Mouse (Mus musculus): Measurements from ENCODE around the gene Slc37a1. TPM values are rescaled to one million over a fixed set of nuclear protein-coding genes. Genes with fewer than 3 reads are reported as not detected.
"Not testable (repeated sequence)": the region's sequence is repeated elsewhere in the genome, so short reads cannot be mapped to it uniquely, and the experiment has no call there.

The Slc37a1 gene
- polyA plus RNA-seq, 1 experiment: not detected

- Histone ChIP-seq H3K27ac (ENCODE audit: insufficient read depth, low read depth, low read length) (no peak overlapping the region), H3K4me1 (ENCODE audit: control insufficient read depth, insufficient read depth, low read length) (no peaks in the 10 kb centered on the region), H3K4me3 (ENCODE audit: insufficient read depth, low read depth, low read length) (no peak overlapping the region)
- TF ChIP-seq POLR2A (IDR thresholded peaks at IDR 0.05; ENCODE audit: insufficient read depth, low read depth, low read length): no peak
- 94% methylated on average over 9 of the region's 9 CpGs for WGBS
These were observed 20.8 kb upstream of the Slc37a1 start for GRCm38 (mm10) chr17:31265831-31266230.

- Histone ChIP-seq H3K4me3 (ENCODE audit: insufficient read depth, low read depth, low read length) (no peak overlapping the region), H3K27ac (ENCODE audit: insufficient read depth, low read depth, low read length) (no peak overlapping the region), H3K4me1 (ENCODE audit: control insufficient read depth, insufficient read depth, low read length) (no peaks in the 10 kb centered on the region)
- 87% methylated on average over 7 of the region's 7 CpGs for WGBS
- TF ChIP-seq POLR2A (IDR thresholded peaks at IDR 0.05; ENCODE audit: insufficient read depth, low read depth, low read length): no peak
- TF ChIP-seq CTCF (IDR thresholded peaks at IDR 0.05; ENCODE audit: insufficient read depth, low read depth, low read length): no peak
These were observed 20.2 kb upstream of the Slc37a1 start for GRCm38 (mm10) chr17:31266321-31266950.

GRCm38 (mm10) chr17:31267138-31267537, 19.5 kb upstream of the Slc37a1 start:
- no peaks in the 10 kb centered on the region for H3K4me1 ChIP-seq (ENCODE audit: control insufficient read depth, insufficient read depth, low read length)
- no peak overlapping the region for H3K4me3 ChIP-seq (ENCODE audit: insufficient read depth, low read depth, low read length)

GRCm38 (mm10) chr17:31267603-31268002, 19.0 kb upstream of the Slc37a1 start:
- H3K4me1 ChIP-seq (ENCODE audit: control insufficient read depth, insufficient read depth, low read length): no peaks in the 10 kb centered on the region
- no peak overlapping the region for H3K4me3 ChIP-seq (ENCODE audit: insufficient read depth, low read depth, low read length)
- no peak overlapping the region for H3K27ac ChIP-seq (ENCODE audit: insufficient read depth, low read depth, low read length)
- WGBS: 83% methylated on average over 6 of the region's 6 CpGs
- no peak for TF ChIP-seq CTCF (IDR thresholded peaks at IDR 0.05; ENCODE audit: insufficient read depth, low read depth, low read length)

More at GRCm38 (mm10) chr17:31267138-31267537, 19.5 kb upstream of the Slc37a1 start:
- 60% methylated on average over 4 of the region's 4 CpGs for WGBS
- no peak for TF ChIP-seq POLR2A (IDR thresholded peaks at IDR 0.05; ENCODE audit: insufficient read depth, low read depth, low read length)
- TF ChIP-seq CTCF (IDR thresholded peaks at IDR 0.05; ENCODE audit: insufficient read depth, low read depth, low read length): no peak
- H3K27ac ChIP-seq (ENCODE audit: insufficient read depth, low read depth, low read length): no peak overlapping the region

- Histone ChIP-seq H3K4me1 (ENCODE audit: control insufficient read depth, insufficient read depth, low read length) (no peaks in the 10 kb centered on the region), H3K4me3 (ENCODE audit: insufficient read depth, low read depth, low read length) (no peak overlapping the region), H3K27ac (ENCODE audit: insufficient read depth, low read depth, low read length) (no peak overlapping the region)
- WGBS: 73% methylated on average over 1 of the region's 1 CpGs
- TF ChIP-seq CTCF (IDR thresholded peaks at IDR 0.05; ENCODE audit: insufficient read depth, low read depth, low read length) (no peak), POLR2A (IDR thresholded peaks at IDR 0.05; ENCODE audit: insufficient read depth, low read depth, low read length) (no peak)
These were observed 18.6 kb upstream of the Slc37a1 start for GRCm38 (mm10) chr17:31268016-31268415.

- TF ChIP-seq CTCF (IDR thresholded peaks at IDR 0.05; ENCODE audit: insufficient read depth, low read depth, low read length) (no peak), POLR2A (IDR thresholded peaks at IDR 0.05; ENCODE audit: insufficient read depth, low read depth, low read length) (no peak)
- Histone ChIP-seq H3K27ac (ENCODE audit: insufficient read depth, low read depth, low read length) (no peak overlapping the region), H3K4me3 (ENCODE audit: insufficient read depth, low read depth, low read length) (no peak overlapping the region), H3K4me1 (ENCODE audit: control insufficient read depth, insufficient read depth, low read length) (no peaks in the 10 kb centered on the region)
- whole genome bisulfite sequencing: 92% methylated on average over 2 of the region's 2 CpGs
These were observed 16.8 kb upstream of the Slc37a1 start for GRCm38 (mm10) chr17:31269761-31270160.

- 88% methylated on average over 4 of the region's 4 CpGs for WGBS
- Histone ChIP-seq H3K4me3 (ENCODE audit: insufficient read depth, low read depth, low read length) (no peak overlapping the region), H3K4me1 (ENCODE audit: control insufficient read depth, insufficient read depth, low read length) (no peaks in the 10 kb centered on the region), H3K27ac (ENCODE audit: insufficient read depth, low read depth, low read length) (no peak overlapping the region)
- no peak for TF ChIP-seq CTCF (IDR thresholded peaks at IDR 0.05; ENCODE audit: insufficient read depth, low read depth, low read length)
- TF ChIP-seq POLR2A (IDR thresholded peaks at IDR 0.05; ENCODE audit: insufficient read depth, low read depth, low read length): no peak
These were observed 16.3 kb upstream of the Slc37a1 start for GRCm38 (mm10) chr17:31270246-31270645.

GRCm38 (mm10) chr17:31270736-31271135, 15.9 kb upstream of the Slc37a1 start:
- H3K4me3 ChIP-seq (ENCODE audit: insufficient read depth, low read depth, low read length); H3K27ac ChIP-seq (ENCODE audit: insufficient read depth, low read depth, low read length); H3K4me1 ChIP-seq (ENCODE audit: control insufficient read depth, insufficient read depth, low read length): not testable (repeated sequence)
- 85% methylated on average over 8 of the region's 8 CpGs for WGBS

- Histone ChIP-seq H3K4me3 (ENCODE audit: insufficient read depth, low read depth, low read length) (no peak overlapping the region), H3K4me1 (ENCODE audit: control insufficient read depth, insufficient read depth, low read length) (peaks cover 2% of the 10 kb centered on the region), H3K27ac (ENCODE audit: insufficient read depth, low read depth, low read length) (no peak overlapping the region)
- TF ChIP-seq POLR2A (IDR thresholded peaks at IDR 0.05; ENCODE audit: insufficient read depth, low read depth, low read length) (no peak), CTCF (IDR thresholded peaks at IDR 0.05; ENCODE audit: insufficient read depth, low read depth, low read length) (no peak)
- WGBS: 63% methylated on average over 7 of the region's 7 CpGs
These were observed 15.3 kb upstream of the Slc37a1 start for GRCm38 (mm10) chr17:31271136-31271851.
